Mouse (Mus musculus): Measurements from ENCODE around the gene Zfp748. TPM values are rescaled to one million over a fixed set of nuclear protein-coding genes. Genes with fewer than 3 reads are reported as not detected.
A peak's percentile ranks its signal among the peaks of the same experiment; 100 is the strongest.

The Zfp748 gene
- 7.1 and 7.3 TPM in 2 replicates for polyA plus RNA-seq (2015; fragmentation: Nextera tagmentation; extraction: Ambion mirVana)

GRCm38 (mm10) chr13:67553730-67554129 lies at the start of gene Zfp748:
Gene Zfp748, minus strand, starts transcription at chr13:67553830.
- Histone ChIP-seq H3K4me1 (ENCODE audit: control insufficient read depth, insufficient read depth, low read length) (peaks cover 11% of the 10 kb centered on the region), H3K4me3 (ENCODE audit: low read length) (peak within 1 kb of the TSS; percentile 88), H3K4me2 (ENCODE audit: low read depth, low read length) (peak within 1 kb of the TSS; percentile 71), H3K9me3 (replicated peaks; ENCODE audit: control insufficient read depth, low read length) (0 out of 2 replicates have a peak, but pooled peaks cover 2% of the 10 kb centered on the region), H3K27ac (ENCODE audit: low read length) (peak within 1 kb of the TSS; percentile 89), H3K9ac (ENCODE audit: low read length) (peak within 1 kb of the TSS; percentile 88), H3K27me3 (ENCODE audit: control insufficient read depth, insufficient read depth, low read length) (no peaks in the 10 kb centered on the region), H3K36me3 (ENCODE audit: control insufficient read depth, insufficient read depth) (no peaks in the 10 kb centered on the region)
- ATAC-seq (replicated peaks; ENCODE audit: extremely low read depth, insufficient read depth, low FRiP score), result no peak
- WGBS, result 81% methylated on average over 4 of the region's 4 CpGs

DNA sequence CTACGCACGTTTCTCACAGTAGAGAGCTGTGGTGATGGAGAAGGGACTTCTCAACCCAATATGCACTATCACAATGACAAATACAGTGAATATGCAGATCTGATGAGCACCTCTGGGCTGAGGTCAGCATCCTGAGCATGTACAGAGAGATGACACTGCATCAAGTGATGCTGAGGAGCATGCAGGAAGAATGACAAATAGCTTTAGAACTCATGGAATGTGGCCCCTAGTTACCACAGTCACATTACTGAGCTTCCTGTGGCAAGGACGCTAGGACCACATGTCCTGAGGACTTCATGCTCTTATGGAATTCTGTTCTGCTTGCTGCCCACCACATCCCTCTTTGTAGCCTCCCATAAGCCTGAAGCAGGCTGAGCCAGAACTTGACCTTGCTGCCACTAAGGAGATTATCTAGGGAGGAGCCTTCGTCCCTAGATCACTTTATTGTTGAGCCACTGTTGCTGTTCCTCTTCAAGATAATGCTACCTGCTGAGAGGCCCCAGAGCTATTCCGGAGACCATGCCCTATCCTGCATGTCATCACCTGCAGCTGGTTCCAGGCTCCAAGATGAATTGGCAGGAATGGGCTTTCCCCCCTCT lies 19.1 kb upstream of the Zfp748 start:
- WGBS, result 61% methylated on average over 5 of the region's 5 CpGs

DNA sequence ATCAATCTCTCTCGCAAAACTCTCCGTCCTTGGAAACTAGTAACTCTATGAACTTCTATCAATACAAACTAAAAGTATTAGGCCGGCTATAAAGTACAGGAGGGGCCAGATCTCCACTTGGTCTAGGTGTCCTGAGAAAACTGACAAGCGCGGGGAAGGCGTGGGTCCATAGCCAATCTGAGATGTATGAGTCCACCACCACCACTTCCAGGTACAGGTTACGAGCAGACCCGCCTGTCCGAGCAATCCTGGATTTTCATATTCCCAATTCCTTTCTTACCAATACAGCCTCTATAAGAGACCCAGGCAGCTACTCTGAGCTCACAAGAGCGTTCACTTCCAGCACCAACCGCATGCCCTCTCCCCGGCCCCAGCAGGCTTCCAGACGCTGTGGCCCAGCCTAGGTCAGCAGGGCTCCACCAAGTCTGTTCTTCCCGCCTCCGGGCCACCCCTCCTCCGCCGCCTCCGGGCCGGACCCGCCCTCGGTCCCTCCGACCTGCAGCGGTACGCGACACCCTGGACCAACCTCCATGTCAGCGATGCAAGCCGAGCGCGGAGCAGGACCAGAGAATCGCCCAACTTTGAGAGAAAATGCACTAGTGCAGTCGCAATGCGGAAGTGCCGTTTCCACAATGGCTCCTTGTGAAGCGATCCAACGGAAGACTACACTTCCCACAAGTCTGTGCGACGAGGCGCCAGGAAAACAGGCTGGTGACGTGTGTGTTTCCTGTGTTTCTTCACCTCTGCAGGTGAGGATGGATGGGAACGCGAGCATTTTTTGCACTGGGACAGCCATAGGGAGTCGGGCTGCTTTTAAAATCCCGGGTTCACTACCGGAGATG lies 904 bp downstream of the Zfp748 start:
- under 1% methylated on average over 44 of the region's 44 CpGs for WGBS

More for the DNA sequence above, 19.1 kb upstream of the Zfp748 start:
- H3K4me2 ChIP-seq (ENCODE audit: low read depth, low read length), result no peak overlapping the region
- no peaks in the 10 kb centered on the region for H3K9me3 ChIP-seq (replicated peaks; ENCODE audit: control insufficient read depth, low read length)
- H3K27ac ChIP-seq (ENCODE audit: low read length), result no peak overlapping the region
- no peak for ATAC-seq (replicated peaks; ENCODE audit: extremely low read depth, insufficient read depth, low FRiP score)
- no peaks in the 10 kb centered on the region for H3K4me1 ChIP-seq (ENCODE audit: control insufficient read depth, insufficient read depth, low read length)
- H3K4me3 ChIP-seq (ENCODE audit: low read length), result no peak overlapping the region
- H3K36me3 ChIP-seq (ENCODE audit: control insufficient read depth, insufficient read depth), result no peaks in the 10 kb centered on the region
- H3K9ac ChIP-seq (ENCODE audit: low read length), result no peak overlapping the region
- no peaks in the 10 kb centered on the region for H3K27me3 ChIP-seq (ENCODE audit: control insufficient read depth, insufficient read depth, low read length)

DNA sequence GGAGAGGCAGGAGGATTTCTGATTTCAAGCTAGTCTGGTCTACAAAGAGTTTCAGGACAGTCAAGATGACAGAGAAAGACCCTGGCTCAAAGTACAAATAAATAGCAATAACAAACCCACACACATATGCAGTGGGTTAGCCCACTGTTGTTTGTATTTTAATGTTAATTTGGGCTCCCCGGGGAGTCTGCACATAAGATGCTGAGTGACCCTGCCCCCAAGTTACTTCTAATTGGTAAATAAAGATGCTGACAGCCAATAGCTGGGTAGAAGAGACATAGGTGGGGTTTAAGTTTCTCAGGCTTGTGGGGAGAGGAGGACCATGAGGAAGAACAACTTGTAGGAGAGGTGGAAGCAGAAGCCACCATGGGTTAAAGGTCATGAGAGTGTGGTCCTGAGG lies 7.7 kb downstream of the Zfp748 start:
- no peaks in the 10 kb centered on the region for H3K4me1 ChIP-seq (ENCODE audit: control insufficient read depth, insufficient read depth, low read length)
- H3K27ac ChIP-seq (ENCODE audit: low read length), result no peak overlapping the region
- WGBS, result 93% methylated on average over 1 of the region's 1 CpGs
- H3K9me3 ChIP-seq (replicated peaks; ENCODE audit: control insufficient read depth, low read length), result no peaks in the 10 kb centered on the region
- H3K27me3 ChIP-seq (ENCODE audit: control insufficient read depth, insufficient read depth, low read length), result no peaks in the 10 kb centered on the region
- H3K9ac ChIP-seq (ENCODE audit: low read length), result no peak overlapping the region
- H3K4me2 ChIP-seq (ENCODE audit: low read depth, low read length), result no peak overlapping the region
- H3K36me3 ChIP-seq (ENCODE audit: control insufficient read depth, insufficient read depth), result peaks cover 36% of the 10 kb centered on the region
- H3K4me3 ChIP-seq (ENCODE audit: low read length), result no peak overlapping the region
- no peak for ATAC-seq (replicated peaks; ENCODE audit: extremely low read depth, insufficient read depth, low FRiP score)

More for the DNA sequence above, 904 bp downstream of the Zfp748 start:
- H3K27ac ChIP-seq (ENCODE audit: low read length), result peak overlapping the region; percentile 89
- H3K27me3 ChIP-seq (ENCODE audit: control insufficient read depth, insufficient read depth, low read length), result no peaks in the 10 kb centered on the region
- H3K9ac ChIP-seq (ENCODE audit: low read length), result peak overlapping the region; percentile 88
- peak overlapping the region; percentile 88 for H3K4me3 ChIP-seq (ENCODE audit: low read length)
- H3K4me1 ChIP-seq (ENCODE audit: control insufficient read depth, insufficient read depth, low read length), result peaks cover 11% of the 10 kb centered on the region
- peak overlapping the region; percentile 71 for H3K4me2 ChIP-seq (ENCODE audit: low read depth, low read length)
- ATAC-seq (replicated peaks; ENCODE audit: extremely low read depth, insufficient read depth, low FRiP score), result peak; percentile 96
- H3K36me3 ChIP-seq (ENCODE audit: control insufficient read depth, insufficient read depth), result no peaks in the 10 kb centered on the region
- H3K9me3 ChIP-seq (replicated peaks; ENCODE audit: control insufficient read depth, low read length), result no peaks in the 10 kb centered on the region

- H3K27ac ChIP-seq (ENCODE audit: low read length), result no peak overlapping the region
- no peak overlapping the region for H3K4me2 ChIP-seq (ENCODE audit: low read depth, low read length)
- H3K9ac ChIP-seq (ENCODE audit: low read length), result no peak overlapping the region
- no peaks in the 10 kb centered on the region for H3K9me3 ChIP-seq (replicated peaks; ENCODE audit: control insufficient read depth, low read length)
- no peak for ATAC-seq (replicated peaks; ENCODE audit: extremely low read depth, insufficient read depth, low FRiP score)
- peaks cover 15% of the 10 kb centered on the region for H3K4me1 ChIP-seq (ENCODE audit: control insufficient read depth, insufficient read depth, low read length)
- H3K36me3 ChIP-seq (ENCODE audit: control insufficient read depth, insufficient read depth), result no peaks in the 10 kb centered on the region
- WGBS, result 70% methylated on average over 3 of the region's 3 CpGs
- no peak overlapping the region for H3K4me3 ChIP-seq (ENCODE audit: low read length)
- H3K27me3 ChIP-seq (ENCODE audit: control insufficient read depth, insufficient read depth, low read length), result no peaks in the 10 kb centered on the region
These were observed 26.4 kb downstream of the Zfp748 start for GRCm38 (mm10) chr13:67527049-67527730.

GRCm38 (mm10) chr13:67525753-67526410 lies 27.7 kb downstream of the Zfp748 start, which contains the start of the genes Gm26965 and Zfp87:
Gene Gm26965, minus strand, starts transcription at chr13:67526151.
Gene Zfp87, minus strand, starts transcription at chr13:67526177.
- no peaks in the 10 kb centered on the region for H3K27me3 ChIP-seq (ENCODE audit: control insufficient read depth, insufficient read depth, low read length)
- peak within 1 kb of the TSS; percentile 76 for H3K27ac ChIP-seq (ENCODE audit: low read length)
- under 1% methylated on average over 27 of the region's 27 CpGs for WGBS
- no peaks in the 10 kb centered on the region for H3K9me3 ChIP-seq (replicated peaks; ENCODE audit: control insufficient read depth, low read length)
- peak within 1 kb of the TSS; percentile 98 for H3K4me3 ChIP-seq (ENCODE audit: low read length)
- peak within 1 kb of the TSS; percentile 89 for H3K9ac ChIP-seq (ENCODE audit: low read length)
- peaks cover 15% of the 10 kb centered on the region for H3K4me1 ChIP-seq (ENCODE audit: control insufficient read depth, insufficient read depth, low read length)
- H3K4me2 ChIP-seq (ENCODE audit: low read depth, low read length), result peak within 1 kb of the TSS; percentile 95
- ATAC-seq (replicated peaks; ENCODE audit: extremely low read depth, insufficient read depth, low FRiP score), result peak; percentile 97
- H3K36me3 ChIP-seq (ENCODE audit: control insufficient read depth, insufficient read depth), result peaks cover 3% of the 10 kb centered on the region; the same call in 1 of the 2 replicates

GRCm38 (mm10) chr13:67500908-67501307 lies 52.7 kb downstream of the Zfp748 start:
- Histone ChIP-seq H3K9ac (ENCODE audit: low read length) (no peak overlapping the region), H3K4me1 (ENCODE audit: control insufficient read depth, insufficient read depth, low read length) (peaks cover 7% of the 10 kb centered on the region), H3K9me3 (replicated peaks; ENCODE audit: control insufficient read depth, low read length) (0 out of 2 replicates have a peak, but pooled peaks cover 1% of the 10 kb centered on the region), H3K36me3 (ENCODE audit: control insufficient read depth, insufficient read depth) (peaks cover 2% of the 10 kb centered on the region; the same call in 1 of the 2 replicates), H3K27ac (ENCODE audit: low read length) (no peak overlapping the region), H3K27me3 (ENCODE audit: control insufficient read depth, insufficient read depth, low read length) (no peaks in the 10 kb centered on the region), H3K4me2 (ENCODE audit: low read depth, low read length) (peak overlapping the region; percentile 91; the same call in 1 of the 2 replicates), H3K4me3 (ENCODE audit: low read length) (no peak overlapping the region)
- WGBS, result 82% methylated on average over 1 of the region's 1 CpGs
- no peak for ATAC-seq (replicated peaks; ENCODE audit: extremely low read depth, insufficient read depth, low FRiP score)

GRCm38 (mm10) chr13:67500084-67500719 lies 53.4 kb downstream of the Zfp748 start, which contains the start of gene Zfp58:
Gene Zfp58, minus strand, starts transcription at chr13:67500555.
- 0 out of 2 replicates have a peak, but pooled peaks cover 3% of the 10 kb centered on the region for H3K9me3 ChIP-seq (replicated peaks; ENCODE audit: control insufficient read depth, low read length)
- H3K9ac ChIP-seq (ENCODE audit: low read length), result peak within 1 kb of the TSS; percentile 90
- H3K27ac ChIP-seq (ENCODE audit: low read length), result peak within 1 kb of the TSS; percentile 40
- H3K4me3 ChIP-seq (ENCODE audit: low read length), result peak within 1 kb of the TSS; percentile 97
- H3K36me3 ChIP-seq (ENCODE audit: control insufficient read depth, insufficient read depth), result peaks cover 5% of the 10 kb centered on the region
- ATAC-seq (replicated peaks; ENCODE audit: extremely low read depth, insufficient read depth, low FRiP score), result peak; percentile 97
- H3K27me3 ChIP-seq (ENCODE audit: control insufficient read depth, insufficient read depth, low read length), result no peaks in the 10 kb centered on the region
- under 1% methylated on average over 22 of the region's 22 CpGs for WGBS
- peaks cover 7% of the 10 kb centered on the region for H3K4me1 ChIP-seq (ENCODE audit: control insufficient read depth, insufficient read depth, low read length)
- peak within 1 kb of the TSS; percentile 91 for H3K4me2 ChIP-seq (ENCODE audit: low read depth, low read length)
